Mouse (Mus musculus) liver, embryonic 15.5 days (tissue): ENCODE data around the gene Cnpy1. TPM values are rescaled to one million over a fixed set of nuclear protein-coding genes. Genes with fewer than 3 reads are reported as not detected.

Source experiments
- ATAC-seq: fragments of 200-750 bp; cut with Nextera tagmentation; 2 replicates; pipeline ENCODE4 v1.8.0; 2017; ENCODE audit warnings: moderate number of reproducible peaks, mild to moderate bottlenecking, moderate library complexity; ENCODE audit not compliant: insufficient read depth
- H3K27ac ChIP-seq: fragments of 300-500 bp; sonication (generic); replicated peaks from 2 replicates; pipeline ENCODE4 v1.5.1; 2015; ENCODE audit warnings: mild to moderate bottlenecking, inconsistent platforms
- H3K27me3 ChIP-seq: fragments of 300-500 bp; sonication (generic); 2 replicates; pipeline ENCODE4 v1.6.1; 2015; ENCODE audit warnings: mild to moderate bottlenecking, inconsistent platforms
- H3K36me3 ChIP-seq: fragments of 300-500 bp; sonication (generic); replicated peaks from 2 replicates; pipeline ENCODE4 v1.6.1; 2015; ENCODE audit warnings: moderate library complexity, mild to moderate bottlenecking, inconsistent platforms
- H3K4me1 ChIP-seq: fragments of 300-500 bp; sonication (generic); replicated peaks from 2 replicates; pipeline ENCODE4 v1.6.1; 2015; ENCODE audit warnings: inconsistent platforms
- H3K4me2 ChIP-seq: fragments of 300-500 bp; sonication (generic); 2 replicates; pipeline ENCODE4 v1.6.1; 2015; ENCODE audit warnings: moderate library complexity, mild to moderate bottlenecking, inconsistent platforms
- H3K4me3 ChIP-seq: fragments of 300-500 bp; sonication (generic); replicated peaks from 2 replicates; pipeline ENCODE4 v1.5.1; 2015; ENCODE audit warnings: mild to moderate bottlenecking, inconsistent platforms
- H3K9ac ChIP-seq: fragments of 300-500 bp; sonication (generic); 2 replicates; pipeline ENCODE4 v1.6.1; 2015; ENCODE audit warnings: moderate library complexity, mild to moderate bottlenecking, inconsistent platforms
- H3K9me3 ChIP-seq: fragments of 300-500 bp; sonication (generic); replicated peaks from 2 replicates; pipeline ENCODE4 v1.6.1; 2016; ENCODE audit warnings: inconsistent platforms
- WGBS: fragments of 180-500 bp; shearing (Covaris S2); methylation state at CpG from one replicate; pipeline ENCODE4 v1.1.7; 2015; ENCODE audit warnings: mixed read lengths; ENCODE audit not compliant: insufficient replicate concordance; 5-methylcytosine and 5-hydroxymethylcytosine counted together
- polyA plus RNA-seq: library from polyadenylated mRNA; unstranded; fragments of >200 nt; fragmentation: Nextera tagmentation; extraction: Ambion mirVana; gene quantifications from 2 replicates; pipeline ENCODE4 v1.2.1, GENCODE M21; 2015

Cnpy1 gene
- polyA plus RNA-seq, 1 experiment from 2014 or later, result 0.07 TPM

GRCm38 (mm10) chr5:28241423-28241822, 4.2 kb downstream of the Cnpy1 start:
- Histone ChIP-seq H3K9ac (no peak overlapping the region), H3K4me1 (no peaks in the 10 kb centered on the region), H3K36me3 (no peaks in the 10 kb centered on the region), H3K27me3 (no peaks in the 10 kb centered on the region), H3K4me2 (no peak overlapping the region), H3K27ac (no peak overlapping the region), H3K9me3 (no peaks in the 10 kb centered on the region), H3K4me3 (no peak overlapping the region)
- 59% methylated on average over 4 of the region's 4 CpGs for WGBS
- no peak for ATAC-seq

GRCm38 (mm10) chr5:28239829-28240228, 5.8 kb downstream of the Cnpy1 start:
- Histone ChIP-seq H3K27me3 (no peaks in the 10 kb centered on the region), H3K9ac (no peak overlapping the region), H3K36me3 (no peaks in the 10 kb centered on the region), H3K4me3 (no peak overlapping the region), H3K4me1 (no peaks in the 10 kb centered on the region), H3K9me3 (no peaks in the 10 kb centered on the region), H3K27ac (no peak overlapping the region), H3K4me2 (no peak overlapping the region)
- 62% methylated on average over 5 of the region's 5 CpGs for WGBS
- ATAC-seq, result no peak

DNA sequence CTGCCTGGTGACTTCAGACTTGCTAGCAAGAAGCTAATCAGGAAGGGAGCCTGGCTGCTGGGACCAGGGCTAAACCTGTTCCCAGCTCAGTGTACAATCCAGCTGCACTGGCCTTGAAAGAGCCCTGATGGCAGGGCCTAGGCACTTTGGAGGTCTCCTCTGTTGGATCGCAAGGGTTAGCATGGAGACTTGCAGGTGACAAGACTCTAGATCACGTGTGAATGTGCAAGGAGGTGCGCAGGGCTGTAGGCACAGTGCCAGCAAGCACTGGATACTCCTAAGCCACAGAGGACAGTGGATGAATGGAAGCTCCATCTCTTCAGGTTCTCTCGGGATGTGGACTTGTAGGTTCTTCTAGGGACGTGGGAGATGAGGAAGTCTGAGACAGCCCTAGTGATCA, 6.7 kb downstream of the Cnpy1 start:
- no peaks in the 10 kb centered on the region for H3K4me1 ChIP-seq
- no peak overlapping the region for H3K4me3 ChIP-seq
- H3K4me2 ChIP-seq, result no peak overlapping the region
- 53% methylated on average over 5 of the region's 5 CpGs for WGBS
- ATAC-seq, result no peak
- H3K36me3 ChIP-seq, result no peaks in the 10 kb centered on the region
- no peak overlapping the region for H3K9ac ChIP-seq
- H3K9me3 ChIP-seq, result no peaks in the 10 kb centered on the region
- H3K27me3 ChIP-seq, result no peaks in the 10 kb centered on the region
- no peak overlapping the region for H3K27ac ChIP-seq

DNA sequence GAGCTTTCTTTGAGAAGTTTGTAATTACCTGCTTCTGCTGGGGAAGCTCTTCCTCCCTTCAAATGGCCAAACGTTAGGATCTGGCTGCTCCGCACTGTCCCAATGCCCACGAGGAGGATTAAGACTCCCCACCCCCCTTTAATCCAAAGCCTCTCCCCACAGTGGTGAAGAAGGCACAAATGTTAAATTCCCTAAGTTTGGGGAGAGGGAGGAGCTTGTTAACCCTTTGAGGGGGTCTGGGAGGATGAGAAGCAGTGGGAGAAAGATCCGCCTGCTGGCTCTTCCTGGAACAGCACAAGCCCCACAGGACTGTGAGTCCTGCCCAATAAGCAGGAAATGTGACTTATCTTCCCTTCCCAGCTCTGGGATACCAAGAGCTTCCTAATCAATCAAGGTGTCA, 7.5 kb downstream of the Cnpy1 start:
- no peaks in the 10 kb centered on the region for H3K9me3 ChIP-seq
- H3K27ac ChIP-seq, result no peak overlapping the region
- no peaks in the 10 kb centered on the region for H3K27me3 ChIP-seq
- no peak overlapping the region for H3K9ac ChIP-seq
- no peaks in the 10 kb centered on the region for H3K36me3 ChIP-seq
- 35% methylated on average over 4 of the region's 4 CpGs for WGBS
- no peaks in the 10 kb centered on the region for H3K4me1 ChIP-seq
- H3K4me3 ChIP-seq, result no peak overlapping the region
- no peak overlapping the region for H3K4me2 ChIP-seq
- ATAC-seq, result no peak

DNA sequence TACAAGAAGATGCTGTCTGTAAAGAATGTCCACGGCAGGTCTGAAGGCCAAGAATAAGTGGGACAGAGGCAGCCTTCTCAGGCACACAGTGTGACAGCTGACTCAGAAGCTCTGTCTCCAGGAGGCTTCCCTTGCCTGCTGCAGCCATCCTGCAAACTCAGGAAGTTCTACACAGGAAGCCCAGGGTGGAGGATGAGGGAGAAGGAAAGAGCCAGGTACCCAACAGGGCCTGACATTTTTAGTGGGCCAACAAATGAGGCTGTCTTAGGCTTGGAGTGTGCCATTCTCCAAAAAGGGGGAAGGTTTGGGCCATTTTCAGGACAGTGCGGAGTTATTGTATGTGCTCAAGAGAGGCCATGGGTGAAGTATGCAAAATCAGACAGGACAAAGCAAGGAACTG, 7.9 kb downstream of the Cnpy1 start:
- Histone ChIP-seq H3K36me3 (no peaks in the 10 kb centered on the region), H3K4me2 (no peak overlapping the region), H3K9me3 (no peaks in the 10 kb centered on the region), H3K9ac (no peak overlapping the region), H3K4me3 (no peak overlapping the region), H3K27ac (no peak overlapping the region), H3K27me3 (no peaks in the 10 kb centered on the region), H3K4me1 (no peaks in the 10 kb centered on the region)
- 71% methylated on average over 2 of the region's 2 CpGs for WGBS
- ATAC-seq, result no peak

DNA sequence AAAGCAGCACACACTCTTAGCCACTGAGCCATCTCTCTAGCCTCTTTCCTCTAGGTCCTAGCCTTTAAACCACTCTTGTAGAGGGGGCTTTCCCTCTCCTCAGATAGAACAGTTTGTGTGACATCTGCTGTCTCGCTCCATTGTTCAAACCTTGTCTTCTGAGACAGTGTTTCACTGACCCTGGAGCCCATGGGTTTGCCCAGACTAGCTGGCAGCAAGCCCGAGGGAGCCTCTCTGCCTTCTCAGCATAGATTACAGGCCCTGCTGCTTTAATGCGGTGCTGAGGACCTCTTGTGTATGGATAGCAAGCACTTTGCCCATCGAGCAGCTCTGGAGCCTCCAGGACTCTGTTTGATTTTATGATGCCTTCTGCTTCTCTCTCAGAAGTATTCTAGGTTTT, 8.6 kb downstream of the Cnpy1 start:
- H3K4me2 ChIP-seq, result no peak overlapping the region
- no peak overlapping the region for H3K4me3 ChIP-seq
- H3K9me3 ChIP-seq, result no peaks in the 10 kb centered on the region
- H3K36me3 ChIP-seq, result no peaks in the 10 kb centered on the region
- H3K27ac ChIP-seq, result no peak overlapping the region
- ATAC-seq, result no peak
- H3K4me1 ChIP-seq, result no peaks in the 10 kb centered on the region
- WGBS, result 37% methylated on average over 4 of the region's 4 CpGs
- no peak overlapping the region for H3K9ac ChIP-seq
- H3K27me3 ChIP-seq, result no peaks in the 10 kb centered on the region

DNA sequence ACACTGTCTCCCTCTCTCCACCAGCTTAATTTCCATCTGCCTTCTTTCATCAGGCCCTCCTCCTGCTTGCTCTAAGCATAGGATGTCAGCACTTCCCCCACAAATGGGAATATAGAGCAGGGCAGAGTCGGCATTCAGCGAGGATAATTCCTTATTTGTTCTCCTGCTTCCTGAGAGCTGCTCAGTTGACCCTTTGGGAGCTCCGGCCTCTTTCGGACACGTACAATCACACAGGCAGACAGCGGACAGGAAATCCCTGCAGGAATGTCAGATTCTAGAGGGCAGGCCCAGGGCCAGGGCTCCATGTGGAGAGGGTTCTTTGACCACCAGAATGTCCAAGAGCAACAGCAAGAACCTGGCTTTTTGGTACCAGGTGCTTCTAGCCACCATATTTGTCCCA, 9.5 kb downstream of the Cnpy1 start:
- Histone ChIP-seq H3K9ac (no peak overlapping the region), H3K4me3 (no peak overlapping the region), H3K9me3 (no peaks in the 10 kb centered on the region), H3K27ac (no peak overlapping the region), H3K36me3 (no peaks in the 10 kb centered on the region), H3K27me3 (no peaks in the 10 kb centered on the region), H3K4me1 (no peaks in the 10 kb centered on the region), H3K4me2 (no peak overlapping the region)
- 50% methylated on average over 6 of the region's 6 CpGs for WGBS
- no peak for ATAC-seq

- H3K9me3 ChIP-seq, result no peaks in the 10 kb centered on the region
- H3K27ac ChIP-seq, result no peak overlapping the region
- no peaks in the 10 kb centered on the region for H3K4me1 ChIP-seq
- H3K9ac ChIP-seq, result no peak overlapping the region
- no peak overlapping the region for H3K4me2 ChIP-seq
- H3K4me3 ChIP-seq, result no peak overlapping the region
- WGBS, result 41% methylated on average over 3 of the region's 3 CpGs
- H3K27me3 ChIP-seq, result no peaks in the 10 kb centered on the region
- no peaks in the 10 kb centered on the region for H3K36me3 ChIP-seq
- ATAC-seq, result no peak
Measured at GRCm38 (mm10) chr5:28232101-28232500, 13.5 kb downstream of the Cnpy1 start.

- no peak for ATAC-seq
- Histone ChIP-seq H3K9ac (no peak overlapping the region), H3K4me3 (no peak overlapping the region), H3K4me1 (no peaks in the 10 kb centered on the region), H3K4me2 (no peak overlapping the region), H3K9me3 (no peaks in the 10 kb centered on the region), H3K27ac (no peak overlapping the region), H3K27me3 (peaks cover 5% of the 10 kb centered on the region), H3K36me3 (no peaks in the 10 kb centered on the region)
- 67% methylated on average over 1 of the region's 1 CpGs for WGBS
Measured at GRCm38 (mm10) chr5:28219596-28219995, 26.0 kb downstream of the Cnpy1 start.

- Histone ChIP-seq H3K4me2 (no peak overlapping the region), H3K9me3 (no peaks in the 10 kb centered on the region), H3K9ac (no peak overlapping the region), H3K4me3 (no peak overlapping the region), H3K27ac (no peak overlapping the region), H3K27me3 (peaks cover 65% of the 10 kb centered on the region), H3K4me1 (0 out of 2 replicates have a peak, but pooled peaks cover 3% of the 10 kb centered on the region), H3K36me3 (no peaks in the 10 kb centered on the region)
- ATAC-seq, result no peak
- WGBS, result 28% methylated on average over 2 of the region's 2 CpGs
Measured at GRCm38 (mm10) chr5:28213441-28213840, 32.2 kb downstream of the Cnpy1 start.

- Histone ChIP-seq H3K9ac (no peak overlapping the region), H3K4me1 (0 out of 2 replicates have a peak, but pooled peaks cover 3% of the 10 kb centered on the region), H3K27ac (no peak overlapping the region), H3K4me3 (no peak overlapping the region), H3K9me3 (no peaks in the 10 kb centered on the region), H3K27me3 (peaks cover 79% of the 10 kb centered on the region), H3K36me3 (no peaks in the 10 kb centered on the region), H3K4me2 (no peak overlapping the region)
- WGBS, result 3% methylated on average over 15 of the region's 15 CpGs
- no peak for ATAC-seq
Measured at GRCm38 (mm10) chr5:28211651-28212310, 33.8 kb downstream of the Cnpy1 start.
